Mouse (Mus musculus) mesoderm, embryonic 11.5 days (tissue): ENCODE results near the gene Palld.
A peak's percentile ranks its signal among the peaks of the same experiment; 100 is the strongest.

Source experiments
- DNase-seq: peaks from one replicate; pipeline ENCODE4 v3.0.0-alpha.2; 2012; ENCODE audit warnings: low read depth, low spot score

Gene Palld

DNA sequence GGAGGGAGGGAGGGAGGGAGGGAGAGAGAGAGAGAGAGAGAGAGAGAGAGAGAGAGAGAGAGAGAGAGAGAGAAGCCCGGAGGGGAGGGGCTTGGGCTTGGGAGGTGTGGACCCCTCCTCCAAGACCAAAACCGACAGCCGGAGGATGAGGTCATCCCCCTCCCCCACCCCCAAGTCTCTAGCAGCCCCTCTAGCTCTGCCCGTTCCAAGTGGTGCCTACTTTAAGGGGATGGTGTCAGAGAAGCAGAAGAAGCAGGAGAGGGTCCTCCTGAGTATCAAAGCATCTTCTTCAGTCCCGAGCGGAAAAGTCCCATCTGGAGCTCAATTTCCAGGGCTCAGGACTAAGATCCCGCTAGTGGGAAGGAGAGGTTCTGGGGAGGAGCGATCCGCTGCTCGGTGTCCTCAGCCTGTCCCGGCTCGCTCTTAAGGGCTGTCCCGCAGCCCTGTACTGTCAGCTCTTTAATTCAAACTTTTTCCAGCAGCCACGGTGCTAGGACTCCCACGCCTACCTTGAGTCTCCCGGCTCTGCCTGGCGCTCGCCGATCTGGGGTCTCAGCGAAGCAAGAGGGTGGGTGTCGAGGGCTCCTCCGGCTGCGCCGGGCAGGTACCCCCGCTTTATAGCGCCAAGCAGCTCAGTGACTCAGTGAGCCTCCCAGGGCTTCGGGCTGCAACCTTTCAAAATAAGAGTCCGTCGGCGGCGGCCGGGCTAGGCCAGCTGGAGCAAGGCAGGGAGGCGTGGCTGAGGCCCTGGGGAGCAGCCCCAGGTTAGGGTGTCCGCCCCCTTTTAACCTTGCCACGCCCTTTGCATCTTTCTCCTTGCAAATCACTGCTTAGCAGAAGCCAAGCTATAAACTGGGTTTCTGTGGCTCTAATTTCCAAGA, 311.7 kb downstream of the Palld start:
- peak; percentile 92 for DNase-seq

DNA sequence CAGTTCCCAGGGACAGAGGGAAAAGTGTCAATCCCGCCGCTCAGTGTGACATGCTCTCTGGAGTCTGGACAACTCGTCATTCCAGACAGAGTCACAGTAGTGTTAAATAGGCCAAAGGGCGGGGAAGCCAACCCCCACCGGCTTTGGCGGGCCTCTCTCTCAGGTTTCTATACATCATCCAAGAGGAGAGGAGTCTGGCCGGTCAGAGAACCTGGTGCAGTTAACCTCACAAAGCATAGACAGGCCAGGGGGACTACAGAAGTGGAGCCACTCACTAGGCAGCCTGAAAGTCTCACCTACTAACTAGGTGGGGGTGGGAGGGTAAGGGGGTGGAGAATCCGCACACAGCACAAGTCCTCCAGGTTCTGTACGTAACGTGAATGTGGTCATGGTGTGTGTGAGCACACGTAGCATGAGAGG, 312.5 kb downstream of the Palld start:
- DNase-seq, result no peak

DNA sequence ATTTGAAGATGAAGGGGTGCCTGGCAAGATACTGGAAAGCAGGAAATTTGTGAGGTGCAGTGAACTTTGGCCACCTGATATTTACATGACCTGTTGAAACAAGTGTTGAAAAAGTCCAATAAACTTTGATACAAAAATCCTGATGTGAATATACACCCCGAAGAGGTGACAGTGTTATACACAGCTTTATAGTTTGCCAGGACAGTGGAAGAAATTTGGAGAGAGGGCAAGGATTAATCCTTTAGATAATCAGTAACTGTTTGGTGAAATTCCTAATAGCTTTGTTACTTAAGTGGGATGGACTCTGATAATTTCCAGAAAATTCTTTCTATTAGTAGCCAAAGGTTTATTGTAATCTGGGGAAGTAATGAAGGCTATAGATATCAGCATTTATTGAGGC, 314.2 kb downstream of the Palld start:
- no peak for DNase-seq

DNA sequence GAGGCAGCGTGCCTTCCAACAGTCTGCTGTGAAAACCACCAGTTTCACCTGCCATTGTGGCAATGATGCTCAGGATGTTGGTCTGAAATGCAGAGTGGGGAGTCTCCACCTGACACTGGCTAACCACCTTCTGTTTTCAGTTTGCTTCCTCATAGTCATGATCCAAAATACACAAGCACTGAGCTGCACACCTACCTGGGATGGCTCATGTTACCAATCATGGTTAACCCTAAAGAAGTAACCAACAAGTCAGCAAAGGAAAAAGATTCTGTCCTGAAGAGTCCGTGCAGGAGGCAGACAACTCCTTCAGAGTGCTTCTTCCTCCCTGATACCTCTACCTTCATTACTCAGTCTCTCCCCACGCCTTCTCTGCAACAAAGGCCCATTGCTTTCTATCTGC, 314.8 kb downstream of the Palld start:
- no peak for DNase-seq

DNA sequence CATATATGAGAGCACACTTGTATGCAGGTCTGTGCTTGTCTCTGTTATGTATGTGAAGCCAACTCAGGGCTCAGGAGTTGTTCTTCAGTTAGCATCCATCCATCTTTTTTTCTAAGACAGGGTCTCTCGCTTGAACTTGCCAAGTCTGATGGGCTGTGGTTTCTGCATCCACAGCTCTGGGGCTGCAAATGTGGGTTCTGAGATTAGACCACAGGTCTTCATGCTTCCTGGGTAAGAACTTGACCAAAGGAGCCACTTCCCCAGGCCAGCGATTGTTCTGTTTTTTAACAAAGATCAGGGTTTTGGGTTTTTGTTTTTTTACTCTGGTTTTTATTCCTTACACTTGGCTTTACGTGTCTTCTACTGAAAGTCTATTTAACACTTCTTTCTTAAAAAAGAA, 316.0 kb downstream of the Palld start:
- DNase-seq, result no peak

DNA sequence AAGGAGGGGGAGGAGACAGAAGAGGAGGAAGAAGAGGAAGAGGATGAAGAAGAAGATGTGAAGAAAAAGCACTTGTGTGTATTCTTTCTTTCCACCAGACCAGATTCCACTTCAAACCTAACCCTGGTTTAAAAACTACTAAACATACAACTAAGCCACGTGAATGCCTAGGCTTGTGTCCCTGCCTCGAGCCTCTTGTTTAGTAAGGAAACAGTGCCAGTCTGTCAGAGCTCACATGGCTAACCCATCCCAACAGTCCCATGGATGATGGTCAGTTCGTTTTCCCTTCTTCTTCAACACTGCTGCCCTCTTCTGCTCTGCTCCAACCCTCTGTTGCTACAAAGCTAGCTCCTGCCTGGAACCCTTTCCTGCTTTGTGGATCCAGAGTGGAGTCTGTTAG, 316.7 kb downstream of the Palld start:
- no peak for DNase-seq

DNA sequence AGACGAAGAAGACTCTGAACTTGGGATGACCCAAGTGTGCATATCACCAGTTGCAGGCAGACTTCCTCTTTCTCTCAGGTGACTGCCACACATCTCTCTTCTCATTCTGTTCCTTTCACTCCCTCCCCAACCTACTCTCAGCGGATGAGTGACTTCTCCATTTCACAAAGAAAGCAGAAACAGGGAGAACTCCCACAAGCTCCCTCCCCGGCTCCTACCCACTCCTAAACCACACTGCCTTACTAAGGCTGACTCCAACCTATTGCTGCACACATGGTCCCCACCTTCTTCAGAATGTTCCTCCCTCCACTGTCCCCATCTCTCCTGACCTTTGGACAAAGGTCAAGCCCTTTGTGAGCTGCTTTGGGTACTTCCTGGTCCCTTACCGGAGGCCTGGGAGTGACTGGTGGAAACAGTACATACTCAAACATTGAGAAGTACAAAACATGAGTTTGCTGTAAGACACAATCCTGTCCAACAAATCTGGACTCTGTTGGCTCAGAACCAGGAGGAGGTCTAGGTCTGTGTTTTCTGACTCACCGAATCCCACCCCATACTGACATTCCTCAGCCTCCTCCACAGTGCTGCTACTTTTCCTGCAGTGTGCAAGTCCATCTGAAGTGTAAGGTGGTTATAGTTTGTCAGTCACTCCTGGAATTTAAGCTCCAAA, 317.6 kb downstream of the Palld start:
- no peak for DNase-seq

DNA sequence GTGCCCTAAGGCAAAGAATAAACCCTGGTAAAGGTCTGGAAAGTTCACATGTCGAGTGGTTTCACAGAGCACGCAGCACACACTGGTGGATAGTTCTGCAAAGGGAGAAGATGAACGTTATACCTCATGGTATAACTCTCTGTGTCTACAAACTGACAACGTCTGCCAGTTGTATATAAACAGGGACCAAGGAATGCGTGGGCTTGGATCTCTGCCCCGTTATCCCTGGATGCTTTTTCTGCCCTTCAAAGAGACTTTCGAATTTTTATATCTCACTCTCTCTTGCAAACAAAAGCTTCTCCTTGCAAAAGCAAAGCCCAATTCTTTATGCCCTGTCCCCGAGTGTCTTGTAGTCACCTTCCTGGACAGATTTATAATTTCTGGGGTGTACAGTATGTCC, 319.9 kb downstream of the Palld start:
- no peak for DNase-seq

DNA sequence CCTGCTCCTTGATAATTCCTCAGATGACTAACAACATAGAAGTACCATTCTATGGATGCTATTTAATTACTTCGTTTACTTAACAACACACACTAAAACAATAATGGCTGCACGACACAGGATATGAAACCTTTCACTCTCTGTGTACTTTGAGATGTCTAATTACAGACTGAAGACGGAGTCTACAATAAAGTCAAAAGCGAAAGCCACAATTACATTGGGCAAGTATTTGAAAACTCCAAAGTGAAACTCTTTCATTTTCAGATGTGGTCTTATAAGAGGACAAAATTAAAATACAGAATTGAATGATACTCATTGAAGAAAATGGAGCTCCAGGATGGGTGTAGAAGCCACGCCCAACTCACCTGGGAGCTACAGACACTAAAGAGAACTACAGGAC, 321.2 kb downstream of the Palld start:
- no peak for DNase-seq

DNA sequence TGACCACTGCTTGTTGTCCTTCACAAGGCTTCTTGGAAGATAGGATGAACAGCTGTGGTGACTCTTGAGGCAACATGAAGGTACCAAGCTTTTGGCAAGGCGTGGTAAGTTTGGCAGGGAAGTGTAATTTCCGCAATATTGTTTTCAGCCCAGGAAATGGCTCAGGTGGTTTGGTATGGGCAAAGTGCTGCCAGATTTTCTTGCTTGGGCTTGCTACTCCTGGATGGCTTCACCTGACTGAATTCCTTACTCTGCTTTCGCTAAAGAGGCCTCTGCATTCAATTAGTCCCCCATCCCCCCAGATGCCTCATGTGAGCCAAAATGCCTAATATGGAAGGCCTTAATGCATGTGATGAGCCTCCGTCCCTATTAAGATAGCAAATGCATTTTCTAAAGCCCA, 322.7 kb downstream of the Palld start:
- no peak for DNase-seq

DNA sequence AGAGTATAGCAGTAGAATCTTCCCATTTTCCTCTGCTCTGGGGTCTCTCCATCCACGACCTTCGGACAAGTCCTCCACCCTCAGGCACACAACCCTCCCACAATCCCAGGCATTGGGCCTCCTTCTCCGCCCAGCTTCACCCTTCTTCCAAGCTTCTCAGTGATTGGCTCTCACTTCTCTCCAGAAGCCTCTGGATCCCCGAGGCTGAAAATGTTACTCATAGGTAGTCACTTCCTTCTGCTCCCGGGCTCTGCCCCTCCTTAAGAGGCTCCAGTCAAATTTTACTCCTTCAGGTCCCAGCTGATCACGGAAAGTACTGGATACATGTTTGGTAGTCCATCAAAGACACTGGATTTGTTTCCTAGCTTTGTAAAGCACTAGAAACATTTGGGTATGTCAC, 323.7 kb downstream of the Palld start:
- no peak for DNase-seq

DNA sequence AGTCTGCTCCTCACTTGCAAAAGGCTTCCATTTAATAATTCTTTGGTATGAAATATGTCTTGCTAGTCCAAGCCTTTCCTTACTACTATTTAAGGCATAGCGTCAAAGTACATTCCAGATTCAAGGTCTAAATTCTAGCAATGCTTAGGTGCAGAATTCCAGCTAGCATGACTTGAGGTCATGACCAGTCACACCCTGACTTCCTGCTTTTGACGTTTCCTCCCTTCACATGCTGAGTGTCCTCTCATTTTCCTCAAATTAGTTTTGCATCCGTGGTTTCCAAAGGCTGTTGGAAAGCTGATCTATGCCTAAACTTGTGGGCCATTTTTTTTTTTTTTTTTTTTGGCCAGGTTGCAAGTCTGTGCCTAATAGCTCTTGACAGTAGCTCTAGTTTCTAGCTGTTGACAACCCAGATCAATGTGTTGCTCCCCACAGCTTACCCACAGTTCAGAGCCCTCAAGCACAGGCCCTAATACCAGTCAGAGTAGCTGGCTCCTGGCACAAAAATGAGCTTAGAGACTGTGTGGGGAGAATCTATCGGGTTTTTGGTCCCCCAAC, 327.3 kb downstream of the Palld start:
- DNase-seq, result no peak

DNA sequence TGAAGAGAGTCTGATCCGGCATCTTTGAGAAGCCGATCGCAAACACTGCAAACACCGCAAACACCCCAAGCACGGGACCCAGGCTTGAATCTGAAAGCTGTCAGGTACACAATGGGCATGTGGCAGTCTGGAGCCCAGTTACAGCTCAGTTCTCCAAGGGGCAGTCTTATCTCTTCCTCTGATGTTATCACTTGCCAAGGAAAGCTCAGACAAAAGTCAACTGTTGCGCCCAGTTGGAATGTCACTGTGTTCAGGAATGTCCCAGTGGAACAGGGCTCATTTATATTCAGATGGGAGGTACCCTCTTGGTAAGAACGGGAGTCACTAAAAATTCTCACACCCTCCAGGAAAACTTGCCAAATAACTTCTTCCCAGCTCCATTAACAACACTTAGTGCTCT, 328.0 kb downstream of the Palld start:
- no peak for DNase-seq

DNA sequence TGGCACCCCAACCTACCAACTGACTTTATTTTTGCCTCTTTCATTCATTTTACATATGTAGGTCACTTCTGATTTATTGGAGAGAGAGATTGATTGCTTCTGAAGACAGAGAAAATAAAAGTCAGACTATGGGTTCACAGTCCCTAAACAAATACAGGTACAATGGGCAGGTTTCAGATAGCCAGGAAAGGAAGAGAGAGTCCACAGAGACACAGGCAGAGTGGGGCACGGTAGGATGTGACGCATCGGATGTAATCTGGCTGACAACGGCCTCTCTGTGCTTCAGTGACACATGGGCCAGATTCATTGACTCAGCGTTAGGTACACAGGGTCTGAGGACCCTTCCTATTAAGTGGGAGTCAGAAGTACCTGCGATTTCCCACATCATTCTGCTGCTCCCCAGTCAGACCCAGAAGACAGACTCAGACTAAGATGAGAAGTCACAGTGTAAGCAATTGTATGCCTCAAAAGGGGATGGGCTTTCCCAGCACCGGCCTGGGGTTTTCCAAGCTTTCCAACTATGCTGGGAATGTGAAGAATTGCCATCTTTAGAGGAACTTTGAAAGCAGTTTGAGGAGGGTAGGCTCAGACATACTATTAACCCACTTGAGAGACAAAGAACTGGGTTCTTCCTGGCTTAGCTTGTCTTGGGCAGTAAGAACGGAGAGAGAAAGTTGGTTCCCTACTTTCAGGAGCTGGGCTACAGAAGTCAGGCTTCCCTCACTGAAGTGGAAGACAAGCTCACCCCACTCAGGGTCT, 329.1 kb downstream of the Palld start:
- DNase-seq, result no peak

DNA sequence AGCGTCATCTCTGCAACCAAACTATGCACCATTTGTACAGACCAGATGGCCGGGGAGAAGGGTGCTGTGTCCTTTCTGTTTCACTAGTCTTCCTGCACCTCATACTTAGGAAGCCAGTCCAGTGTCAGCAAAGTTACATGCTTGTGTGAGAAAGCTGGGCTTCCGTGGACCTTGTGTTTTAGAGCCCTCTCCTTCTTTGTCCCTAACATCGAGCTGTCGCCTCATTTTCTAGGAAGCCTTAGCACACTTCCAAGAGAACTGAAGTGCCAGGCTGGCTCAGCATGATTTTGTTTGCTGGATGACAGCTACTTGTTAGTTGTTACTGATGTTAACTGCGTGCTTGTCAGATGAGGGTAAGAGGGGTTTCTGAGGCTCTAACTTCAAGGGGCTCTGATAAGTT, 329.8 kb downstream of the Palld start:
- DNase-seq, result no peak

DNA sequence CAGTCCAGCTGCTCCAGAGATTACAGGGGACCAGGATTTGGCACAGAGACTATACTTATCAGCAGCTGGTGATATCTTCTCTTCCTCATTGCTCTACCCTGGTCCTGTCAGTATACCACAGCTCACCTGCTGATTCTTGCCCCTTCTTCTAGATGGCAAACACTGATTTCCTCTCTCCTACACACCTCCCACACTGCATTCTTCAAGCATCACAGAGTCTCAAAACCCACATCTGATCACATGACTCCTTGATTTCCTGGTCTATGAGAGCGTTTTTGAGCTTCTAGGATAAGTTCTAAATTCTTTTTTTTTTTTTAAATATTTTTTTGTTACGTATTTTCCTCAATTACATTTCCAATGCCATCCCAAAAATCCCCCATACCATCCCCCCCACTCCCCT, 331.9 kb downstream of the Palld start:
- DNase-seq, result no peak

DNA sequence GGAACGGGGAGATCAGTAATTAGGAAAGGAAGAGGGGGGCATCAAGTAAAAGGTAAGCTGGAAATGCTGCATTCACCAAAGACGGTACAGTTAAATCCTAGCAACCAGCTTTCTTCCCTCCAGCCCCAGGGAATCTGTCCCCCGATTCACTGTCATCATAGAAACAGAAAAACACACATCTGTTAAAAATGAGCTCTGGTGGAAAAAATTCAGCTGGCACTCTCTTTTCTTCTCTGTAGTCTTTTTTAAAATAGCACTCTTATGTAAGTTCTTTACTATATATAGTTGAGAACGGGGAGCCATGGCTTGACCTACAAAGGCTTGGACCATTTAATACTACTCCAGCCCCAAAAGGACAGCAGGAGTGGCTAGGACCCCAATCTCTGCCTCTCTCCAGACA, 332.8 kb downstream of the Palld start:
- DNase-seq, result no peak

DNA sequence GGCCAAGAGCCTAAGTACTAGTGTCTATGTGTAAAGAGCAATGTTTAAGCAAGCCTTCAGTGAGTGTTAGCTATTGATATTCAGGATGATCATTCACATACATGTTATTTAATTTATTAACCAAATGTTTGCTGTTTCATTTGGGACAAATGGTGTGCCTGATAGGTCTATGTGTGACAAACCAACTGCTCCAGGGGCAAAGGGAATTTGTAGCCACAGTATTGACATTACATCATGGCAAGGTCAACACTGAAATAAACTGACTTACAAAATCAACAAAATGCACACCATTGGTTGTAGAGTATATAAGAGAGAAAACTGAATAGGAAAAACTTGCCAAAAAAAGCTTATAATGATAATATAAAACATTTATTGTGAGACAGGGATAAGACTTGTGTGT, 333.3 kb downstream of the Palld start:
- no peak for DNase-seq

DNA sequence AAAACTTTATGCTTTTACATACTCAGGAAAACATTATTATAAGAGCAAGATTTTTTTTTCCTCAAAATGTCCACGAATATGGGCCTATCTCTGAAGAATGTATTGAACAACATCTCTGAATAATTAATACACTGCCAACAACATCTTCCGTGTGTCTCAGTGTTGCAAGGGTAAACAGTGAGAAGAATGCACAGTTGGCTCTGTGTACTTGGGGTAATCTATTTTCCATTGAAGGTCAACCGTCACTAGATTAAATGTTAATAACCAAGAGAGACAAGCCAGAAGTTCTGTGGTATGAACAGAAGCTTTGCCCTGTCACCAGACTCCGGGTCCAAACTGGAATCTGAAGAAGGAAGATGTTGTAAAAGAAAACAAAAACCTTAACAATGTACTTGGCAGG, 339.1 kb downstream of the Palld start:
- DNase-seq, result no peak

DNA sequence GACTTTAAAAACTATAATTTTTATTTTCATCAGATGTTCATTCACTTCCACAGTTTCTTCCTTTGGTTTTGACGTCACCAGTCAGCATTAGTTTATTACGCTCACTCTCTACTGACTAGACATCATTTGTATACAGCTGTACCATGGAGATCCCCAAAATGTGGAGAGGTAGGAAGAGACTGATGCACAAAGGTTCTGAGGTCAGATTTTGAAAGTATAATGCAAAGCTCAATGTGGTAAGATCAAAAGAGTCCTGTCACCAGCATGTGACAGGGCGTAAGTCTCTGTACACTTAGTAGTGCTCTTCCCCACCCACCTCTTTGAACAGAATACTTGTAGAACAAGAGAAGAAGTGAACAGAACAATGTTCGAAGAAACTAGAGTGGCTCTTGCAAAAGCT, 339.9 kb downstream of the Palld start:
- DNase-seq, result no peak

DNA sequence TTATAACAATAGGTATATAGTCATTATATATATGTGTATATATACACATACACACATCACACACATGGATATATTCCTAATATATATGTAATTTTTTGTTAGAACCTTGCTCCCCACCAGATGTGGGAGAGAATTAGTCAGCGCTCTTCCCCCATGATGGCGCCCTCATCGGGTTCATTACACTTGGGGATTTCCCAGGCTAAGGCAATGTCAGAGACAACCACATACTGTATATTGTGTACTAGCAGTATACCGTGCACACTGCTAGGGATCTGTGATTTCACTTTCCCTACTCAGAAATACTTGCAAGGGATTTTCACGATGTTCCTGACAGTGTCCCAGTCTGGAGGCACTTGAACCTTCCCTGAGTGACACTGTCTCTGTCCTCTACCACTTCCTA, 341.3 kb downstream of the Palld start:
- DNase-seq, result no peak

DNA sequence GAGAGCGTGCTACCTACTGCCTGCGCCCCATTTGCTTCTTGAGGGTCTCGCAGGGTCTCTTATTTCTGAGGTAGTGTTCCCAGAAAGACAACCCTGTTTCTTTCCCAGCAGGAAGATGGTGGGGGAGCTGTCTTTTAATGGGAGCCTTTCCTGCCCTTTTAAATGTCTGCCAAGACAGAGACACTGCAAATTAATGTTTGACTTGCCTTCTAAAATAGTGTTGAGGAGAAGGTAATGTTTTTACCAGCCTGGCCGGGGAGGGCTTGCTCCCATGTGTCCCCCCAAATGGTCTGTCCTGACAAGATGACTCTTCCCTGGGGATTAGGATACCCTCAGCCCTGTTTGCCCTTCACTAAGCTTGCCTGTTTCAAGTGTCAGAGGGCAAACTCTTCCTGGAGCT, 342.5 kb downstream of the Palld start:
- no peak for DNase-seq
